Mouse (Mus musculus): ENCODE results near the gene Cacna1a. TPM values are rescaled to one million over a fixed set of nuclear protein-coding genes. Genes with fewer than 3 reads are reported as not detected.
A peak's percentile ranks its signal among the peaks of the same experiment; 100 is the strongest.

Cacna1a gene
- 21.6 and 48.9 TPM in 2 replicates for polyA plus RNA-seq (2012; ENCODE audit: insufficient read depth, low replicate concordance)

GRCm38 (mm10) chr8:84388275-84388674, at the start of gene Cacna1a:
Gene Cacna1a, plus strand, starts transcription at chr8:84388440.
- Histone ChIP-seq H3K27me3 (replicated peaks) (peaks cover 8% of the 10 kb centered on the region), H3K4me1 (no peaks in the 10 kb centered on the region)

GRCm38 (mm10) chr8:84338493-84338892, 49.7 kb upstream of the Cacna1a start:
- peaks cover 16% of the 10 kb centered on the region for H3K9me3 ChIP-seq
- no peaks in the 10 kb centered on the region for H3K36me3 ChIP-seq (replicated peaks; ENCODE audit: low read length)
- peaks cover 23% of the 10 kb centered on the region for H3K4me1 ChIP-seq
- H3K4me3 ChIP-seq (replicated peaks): peak overlapping the region; percentile 87
- no peak for TF ChIP-seq FLI1 (IDR thresholded peaks at IDR 0.05; ENCODE audit: low read length)
- no peak for TF ChIP-seq GATA1 (IDR thresholded peaks at IDR 0.05; ENCODE audit: borderline replicate concordance, low read length)
- peaks cover 58% of the 10 kb centered on the region for H3K27me3 ChIP-seq (replicated peaks)

More at GRCm38 (mm10) chr8:84388275-84388674, at the start of gene Cacna1a:
- TF ChIP-seq FLI1 (IDR thresholded peaks at IDR 0.05; ENCODE audit: low read length) (no peak), GATA1 (IDR thresholded peaks at IDR 0.05; ENCODE audit: borderline replicate concordance, low read length) (no peak)
- Histone ChIP-seq H3K36me3 (replicated peaks; ENCODE audit: low read length) (no peaks in the 10 kb centered on the region), H3K4me3 (replicated peaks) (no peak within 1 kb of the TSS), H3K9me3 (peaks cover 18% of the 10 kb centered on the region)

GRCm38 (mm10) chr8:84339320-84339719, 48.9 kb upstream of the Cacna1a start:
- H3K27me3 ChIP-seq (replicated peaks): peaks cover 61% of the 10 kb centered on the region
- H3K36me3 ChIP-seq (replicated peaks; ENCODE audit: low read length): no peaks in the 10 kb centered on the region
- TF ChIP-seq GATA1 (IDR thresholded peaks at IDR 0.05; ENCODE audit: borderline replicate concordance, low read length): no peak
- TF ChIP-seq FLI1 (IDR thresholded peaks at IDR 0.05; ENCODE audit: low read length): no peak
- peaks cover 23% of the 10 kb centered on the region for H3K4me1 ChIP-seq
- H3K4me3 ChIP-seq (replicated peaks): peak overlapping the region; percentile 29
- peaks cover 10% of the 10 kb centered on the region for H3K9me3 ChIP-seq

GRCm38 (mm10) chr8:84339867-84340266, 48.4 kb upstream of the Cacna1a start:
- peaks cover 23% of the 10 kb centered on the region for H3K4me1 ChIP-seq
- H3K27me3 ChIP-seq (replicated peaks): peaks cover 59% of the 10 kb centered on the region
- H3K36me3 ChIP-seq (replicated peaks; ENCODE audit: low read length): no peaks in the 10 kb centered on the region
- peaks cover 7% of the 10 kb centered on the region for H3K9me3 ChIP-seq
- H3K4me3 ChIP-seq (replicated peaks): no peak overlapping the region
- no peak for TF ChIP-seq FLI1 (IDR thresholded peaks at IDR 0.05; ENCODE audit: low read length)
- TF ChIP-seq GATA1 (IDR thresholded peaks at IDR 0.05; ENCODE audit: borderline replicate concordance, low read length): no peak

GRCm38 (mm10) chr8:84340671-84341070, 47.6 kb upstream of the Cacna1a start:
- H3K27me3 ChIP-seq (replicated peaks): peaks cover 60% of the 10 kb centered on the region
- peaks cover 23% of the 10 kb centered on the region for H3K4me1 ChIP-seq
- no peak for TF ChIP-seq GATA1 (IDR thresholded peaks at IDR 0.05; ENCODE audit: borderline replicate concordance, low read length)
- TF ChIP-seq FLI1 (IDR thresholded peaks at IDR 0.05; ENCODE audit: low read length): no peak

GRCm38 (mm10) chr8:84345493-84345892, 42.7 kb upstream of the Cacna1a start:
- H3K4me3 ChIP-seq (replicated peaks): no peak overlapping the region
- no peak for TF ChIP-seq FLI1 (IDR thresholded peaks at IDR 0.05; ENCODE audit: low read length)
- no peak for TF ChIP-seq GATA1 (IDR thresholded peaks at IDR 0.05; ENCODE audit: borderline replicate concordance, low read length)
- H3K27me3 ChIP-seq (replicated peaks): peaks cover 53% of the 10 kb centered on the region

More at GRCm38 (mm10) chr8:84340671-84341070, 47.6 kb upstream of the Cacna1a start:
- Histone ChIP-seq H3K9me3 (peaks cover 7% of the 10 kb centered on the region), H3K36me3 (replicated peaks; ENCODE audit: low read length) (no peaks in the 10 kb centered on the region), H3K4me3 (replicated peaks) (no peak overlapping the region)

GRCm38 (mm10) chr8:84346421-84346820, 41.8 kb upstream of the Cacna1a start:
- H3K27me3 ChIP-seq (replicated peaks): peaks cover 57% of the 10 kb centered on the region

More at GRCm38 (mm10) chr8:84345493-84345892, 42.7 kb upstream of the Cacna1a start:
- Histone ChIP-seq H3K36me3 (replicated peaks; ENCODE audit: low read length) (no peaks in the 10 kb centered on the region), H3K9me3 (no peaks in the 10 kb centered on the region), H3K4me1 (no peaks in the 10 kb centered on the region; the same call in 1 of the 2 replicates)

GRCm38 (mm10) chr8:84349526-84349925, 38.7 kb upstream of the Cacna1a start:
- H3K36me3 ChIP-seq (replicated peaks; ENCODE audit: low read length): no peaks in the 10 kb centered on the region
- H3K9me3 ChIP-seq: no peaks in the 10 kb centered on the region
- H3K27me3 ChIP-seq (replicated peaks): peaks cover 56% of the 10 kb centered on the region
- TF ChIP-seq GATA1 (IDR thresholded peaks at IDR 0.05; ENCODE audit: borderline replicate concordance, low read length): no peak
- TF ChIP-seq FLI1 (IDR thresholded peaks at IDR 0.05; ENCODE audit: low read length): no peak
- no peak overlapping the region for H3K4me3 ChIP-seq (replicated peaks)
- H3K4me1 ChIP-seq: no peaks in the 10 kb centered on the region

More at GRCm38 (mm10) chr8:84346421-84346820, 41.8 kb upstream of the Cacna1a start:
- TF ChIP-seq GATA1 (IDR thresholded peaks at IDR 0.05; ENCODE audit: borderline replicate concordance, low read length): no peak
- no peak for TF ChIP-seq FLI1 (IDR thresholded peaks at IDR 0.05; ENCODE audit: low read length)
- Histone ChIP-seq H3K36me3 (replicated peaks; ENCODE audit: low read length) (no peaks in the 10 kb centered on the region), H3K9me3 (no peaks in the 10 kb centered on the region), H3K4me3 (replicated peaks) (no peak overlapping the region), H3K4me1 (no peaks in the 10 kb centered on the region; the same call in 1 of the 2 replicates)

GRCm38 (mm10) chr8:84350960-84351359, 37.3 kb upstream of the Cacna1a start:
- no peak overlapping the region for H3K4me3 ChIP-seq (replicated peaks)
- peaks cover 51% of the 10 kb centered on the region for H3K27me3 ChIP-seq (replicated peaks)
- no peaks in the 10 kb centered on the region for H3K4me1 ChIP-seq
- no peak for TF ChIP-seq FLI1 (IDR thresholded peaks at IDR 0.05; ENCODE audit: low read length)
- no peak for TF ChIP-seq GATA1 (IDR thresholded peaks at IDR 0.05; ENCODE audit: borderline replicate concordance, low read length)
- no peaks in the 10 kb centered on the region for H3K9me3 ChIP-seq
- no peaks in the 10 kb centered on the region for H3K36me3 ChIP-seq (replicated peaks; ENCODE audit: low read length)

GRCm38 (mm10) chr8:84356482-84356881, 31.8 kb upstream of the Cacna1a start:
- Histone ChIP-seq H3K27me3 (replicated peaks) (peaks cover 33% of the 10 kb centered on the region), H3K36me3 (replicated peaks; ENCODE audit: low read length) (no peaks in the 10 kb centered on the region), H3K9me3 (no peaks in the 10 kb centered on the region), H3K4me1 (peaks cover 25% of the 10 kb centered on the region), H3K4me3 (replicated peaks) (no peak overlapping the region)
- TF ChIP-seq GATA1 (IDR thresholded peaks at IDR 0.05; ENCODE audit: borderline replicate concordance, low read length): no peak
- no peak for TF ChIP-seq FLI1 (IDR thresholded peaks at IDR 0.05; ENCODE audit: low read length)
